Mouse (Mus musculus) adipose tissue, adult 10 weeks (tissue): ENCODE results near the gene Eif2ak1. TPM values are rescaled to one million over a fixed set of nuclear protein-coding genes. Genes with fewer than 3 reads are reported as not detected.

Experiments
- polyA plus RNA-seq: library from polyadenylated mRNA; stranded (reverse); fragments of 350-450 nt; fragmentation: Illumina TruSeq; extraction: RNeasy Lipid Tissue Mini Kit (QIAGEN cat#74804); gene quantifications from one replicate; pipeline ENCODE4 v1.2.3, GENCODE M21; 2014; ENCODE audit warnings: low read depth, low replicate concordance

The Eif2ak1 gene
- 25.0 TPM for polyA plus RNA-seq

DNA sequence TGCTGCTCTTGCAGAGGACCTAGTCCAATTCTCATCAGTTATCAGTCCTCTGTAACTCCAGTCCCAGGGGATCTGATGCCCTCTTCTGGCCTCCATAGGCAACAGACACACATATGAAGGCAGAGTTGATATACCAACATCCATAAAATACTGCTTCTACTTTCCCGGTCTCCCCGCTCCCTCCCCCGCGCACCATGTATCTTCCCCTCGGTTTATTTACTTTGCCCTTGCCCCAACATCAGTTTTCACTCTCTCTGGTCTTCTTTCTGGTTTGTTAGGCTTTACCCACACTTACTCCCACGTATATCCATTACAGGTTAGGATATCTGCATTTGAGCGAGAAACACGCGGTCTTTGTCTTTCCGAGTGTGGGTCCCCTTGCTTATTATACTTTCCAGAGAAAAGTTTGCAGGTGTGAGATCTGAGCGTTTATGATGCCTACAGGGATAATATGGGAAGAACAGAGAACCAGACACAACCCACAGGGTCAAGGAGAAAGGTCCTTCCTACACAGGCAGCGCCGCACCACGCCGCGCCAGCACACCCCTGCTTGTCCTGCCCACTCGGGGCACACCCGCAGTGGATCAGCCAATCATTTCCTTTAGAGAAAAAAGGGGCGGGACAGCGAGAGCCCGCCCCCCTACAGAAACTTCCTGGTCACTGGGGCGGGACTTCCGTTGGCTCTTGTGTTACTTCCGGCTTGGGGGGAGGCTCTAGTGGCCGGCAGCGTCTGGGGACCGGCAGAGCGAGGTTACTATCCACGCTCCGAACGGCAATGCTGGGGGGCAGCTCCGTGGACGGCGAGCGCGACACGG, at the start of gene Eif2ak1:
TSS of gene Eif2ak1 (plus strand) at position 673 of the 815 bp plus-strand sequence.

DNA sequence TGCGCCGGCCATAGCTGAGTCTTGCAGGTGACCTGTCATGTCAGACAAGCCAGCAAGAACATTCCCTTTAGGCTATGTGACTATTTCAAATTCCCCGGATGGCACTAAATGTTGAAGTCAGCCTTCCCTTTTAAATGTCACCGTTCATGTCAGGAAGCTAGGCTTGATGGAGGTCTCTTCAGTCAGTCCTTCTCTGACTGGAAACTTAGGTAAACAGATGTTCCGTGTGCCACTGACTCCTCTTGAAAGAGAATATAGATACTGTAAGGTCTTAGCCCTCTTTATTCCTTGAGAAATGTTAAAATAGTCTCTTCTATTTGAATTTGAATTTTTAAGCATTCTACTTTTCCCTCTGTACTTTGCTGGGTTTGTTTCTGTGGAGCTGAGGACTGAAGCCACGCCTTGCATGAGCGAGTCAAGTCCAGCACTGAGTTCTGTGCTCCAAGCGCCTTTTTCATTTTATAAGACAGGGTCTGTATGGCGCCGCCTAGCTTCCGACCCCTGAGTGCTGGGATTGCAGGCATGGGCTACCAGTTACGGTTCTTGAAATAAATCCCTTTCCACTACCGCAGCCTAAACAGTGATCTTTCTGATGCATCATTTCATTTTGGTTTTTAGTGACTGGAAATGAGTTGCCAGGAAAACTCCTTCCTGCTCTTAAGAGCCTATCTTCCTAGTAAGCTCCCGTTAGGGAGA, 80.2 kb downstream of the Eif2ak1 start, which contains the start of gene Ankrd61:
TSS of gene Ankrd61 (minus strand) at position 51 of the 696 bp plus-strand sequence.

DNA sequence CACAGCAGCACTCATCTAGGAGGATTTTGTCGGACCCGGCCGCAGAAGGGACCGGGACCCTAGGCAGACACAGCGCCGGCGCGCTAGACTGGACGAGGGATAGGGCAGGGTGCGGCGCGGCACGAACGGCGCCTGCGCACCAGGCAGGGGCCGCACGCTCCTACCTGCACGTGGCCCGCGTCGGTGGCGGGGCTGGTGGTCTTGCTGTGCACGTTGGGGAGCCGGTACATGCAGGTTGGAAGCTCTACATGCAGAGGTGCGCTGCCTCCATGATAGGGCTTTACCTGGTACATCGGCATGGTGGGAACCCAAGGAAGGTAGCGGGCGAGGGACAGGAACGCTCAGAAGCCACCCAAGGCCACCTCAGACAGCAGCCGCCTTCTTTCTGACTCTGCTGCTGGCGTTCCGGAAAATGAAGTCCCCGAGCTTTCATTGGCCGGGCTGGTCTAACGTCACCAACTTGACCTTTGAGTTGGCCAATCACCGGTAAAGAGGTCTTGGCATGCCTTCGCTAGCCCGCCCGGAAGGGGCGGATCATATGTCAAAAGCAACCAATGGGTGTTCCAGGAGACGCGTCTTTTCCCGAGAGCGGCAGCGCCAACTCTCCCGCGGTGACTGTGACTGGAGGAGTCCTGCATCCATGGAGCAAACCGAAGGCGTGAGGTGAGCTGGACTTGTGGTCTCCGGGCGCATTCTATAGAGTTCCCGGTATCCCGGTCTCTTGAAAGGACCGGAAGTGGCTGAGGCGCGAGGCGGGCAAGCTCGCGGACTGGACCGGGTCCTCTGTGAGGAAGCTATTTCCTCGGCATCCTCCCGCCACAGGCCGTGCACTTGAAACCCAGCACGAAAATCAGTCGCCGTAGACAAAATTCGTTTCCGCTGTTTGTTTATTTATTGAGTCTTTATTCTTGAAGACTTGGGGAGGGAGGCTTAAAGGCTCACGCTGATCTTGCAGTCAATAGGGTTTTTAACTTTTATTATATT, 92.1 kb downstream of the Eif2ak1 start, which contains the start of the genes Aimp2 and Pms2:
TSS of gene Aimp2 (minus strand) at position 431 of the 984 bp plus-strand sequence.
TSS of gene Pms2 (plus strand) at position 548 of the 984 bp plus-strand sequence.

DNA sequence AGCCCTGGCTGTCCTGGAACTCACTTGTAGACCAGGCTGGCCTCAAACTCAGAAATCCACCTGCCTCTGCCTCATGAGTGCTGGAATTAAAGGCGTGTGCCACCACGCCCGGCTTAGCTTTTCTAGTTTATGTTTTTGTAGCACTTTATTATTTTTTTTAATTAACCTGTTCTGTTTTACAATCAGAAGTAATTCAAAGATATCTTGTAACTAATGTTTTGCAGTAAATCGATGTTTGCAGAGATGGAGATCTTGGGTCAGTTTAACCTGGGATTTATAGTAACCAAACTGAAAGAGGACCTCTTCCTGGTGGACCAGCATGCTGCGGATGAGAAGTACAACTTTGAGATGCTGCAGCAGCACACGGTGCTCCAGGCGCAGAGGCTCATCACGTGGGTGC, 110.3 kb downstream of the Eif2ak1 start, which contains the start of gene Gm42421:
TSS of gene Gm42421 (plus strand) at position 301 of the 400 bp plus-strand sequence.

DNA sequence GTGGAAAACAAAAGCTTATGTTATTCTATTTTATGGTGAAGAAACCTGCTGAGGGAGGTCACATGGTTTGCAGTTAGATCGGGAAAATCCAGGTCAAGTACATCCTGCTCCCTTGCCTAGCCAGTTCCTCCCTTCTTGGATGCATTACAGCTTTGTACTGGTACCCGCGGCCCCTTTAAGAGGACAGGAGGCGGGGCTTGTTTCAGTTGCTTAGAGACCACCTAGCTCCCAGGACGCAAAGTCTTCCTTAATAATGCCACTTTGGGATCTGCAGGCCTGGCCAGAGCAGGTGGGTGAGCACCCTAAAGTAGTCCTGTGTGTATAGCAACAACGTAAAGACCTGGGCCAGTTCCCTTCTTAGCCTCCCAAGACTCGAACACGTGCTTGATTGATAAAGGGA, 115.2 kb downstream of the Eif2ak1 start, which contains the start of gene Rsph10b:
TSS of gene Rsph10b (plus strand) at position 205 of the 400 bp plus-strand sequence.

Other genes with a start within 250 kb of the Eif2ak1 start
- 30.0 TPM for gene Cyth3, start 195.3 kb upstream of the Eif2ak1 start, polyA plus RNA-seq
- gene Usp42, start 85.5 kb upstream of the Eif2ak1 start, polyA plus RNA-seq = 10.6 TPM
- 3.3 TPM for gene Ankrd61, start 79.9 kb downstream of the Eif2ak1 start, polyA plus RNA-seq
- gene Aimp2, start 92.1 kb downstream of the Eif2ak1 start, polyA plus RNA-seq = 25.0 TPM
- 6.5 TPM for gene Pms2, start 92.2 kb downstream of the Eif2ak1 start, polyA plus RNA-seq
- gene Gm42421, start 110.4 kb downstream of the Eif2ak1 start, polyA plus RNA-seq = not detected
- gene Rsph10b, start 115.2 kb downstream of the Eif2ak1 start, polyA plus RNA-seq = 6.7 TPM
- 50.8 TPM for gene Ccz1, start 197.1 kb downstream of the Eif2ak1 start, polyA plus RNA-seq
- gene Ocm, start 208.9 kb downstream of the Eif2ak1 start, polyA plus RNA-seq = not detected